Mouse (Mus musculus) granulocyte monocyte progenitor cell, adult 5-6 weeks (primary cell): ENCODE data around the gene Mab21l3. TPM values are rescaled to one million over a fixed set of nuclear protein-coding genes. Genes with fewer than 3 reads are reported as not detected.

Source experiments
- total RNA-seq, 2 experiments: library from RNA; stranded (forward) in 1 of 2; stranded (reverse) in 1 of 2; fragments of 200-712, 200-1000 nt in 1 of 2; fragments of >200 nt in 1 of 2; fragmentation: Nextera tagmentation in 1 of 2; gene quantifications; 2 replicates each; pipeline ENCODE4 v1.2.3; 2014 to 2017

Gene Mab21l3
- total RNA-seq, 2 experiments from 2014 or later = 0.05 TPM; not detected in 1

Other genes with a start within 250 kb of the Mab21l3 start
- 82.1 and 82.6 TPM in 2 replicates for gene Atp1a1, start 244.3 kb downstream of the Mab21l3 start, total RNA-seq (2014; fragmentation: Nextera tagmentation)
- gene Atp1a1, start 244.3 kb downstream of the Mab21l3 start, total RNA-seq (2017) = 118 and 122 TPM in 2 replicates
- gene Slc22a15, start 75.5 kb upstream of the Mab21l3 start, total RNA-seq (2014; fragmentation: Nextera tagmentation) = 5.1 and 11.0 TPM in 2 replicates
- gene Slc22a15, start 75.5 kb upstream of the Mab21l3 start, total RNA-seq (2017) = 4.4 and 4.5 TPM in 2 replicates
- gene Nhlh2, start 161.1 kb upstream of the Mab21l3 start, total RNA-seq (2014; fragmentation: Nextera tagmentation) = not detected in 2 replicates
- not detected in 2 replicates for gene Nhlh2, start 161.1 kb upstream of the Mab21l3 start, total RNA-seq (2017)
- not detected in 2 replicates for gene Casq2, start 237.5 kb upstream of the Mab21l3 start, total RNA-seq (2014; fragmentation: Nextera tagmentation)
- not detected in 2 replicates for gene Casq2, start 237.5 kb upstream of the Mab21l3 start, total RNA-seq (2017)